Mouse (Mus musculus) ES-CJ7 (cell line): ENCODE data around the gene Drc3.

ENCODE experiments used
- DNase-seq: peaks from one replicate; pipeline ENCODE4 v3.0.0; 2011; ENCODE audit warnings: low read depth, low spot score

Gene Drc3

GRCm38 (mm10) chr11:60391346-60391745 is 38.2 kb downstream of the Drc3 start:
- DNase-seq = no peak

- no peak for DNase-seq
These were observed 43.4 kb downstream of the Drc3 start for GRCm38 (mm10) chr11:60396546-60396945.

GRCm38 (mm10) chr11:60397172-60397571 is 44.0 kb downstream of the Drc3 start:
- no peak for DNase-seq

- DNase-seq = no peak
These were observed 53.5 kb downstream of the Drc3 start for GRCm38 (mm10) chr11:60406606-60407005.

GRCm38 (mm10) chr11:60412173-60412572 is 59.0 kb downstream of the Drc3 start:
- DNase-seq = peak; percentile 64

GRCm38 (mm10) chr11:60412921-60413320 is 59.8 kb downstream of the Drc3 start:
- no peak for DNase-seq

GRCm38 (mm10) chr11:60416590-60416962 is 63.4 kb downstream of the Drc3 start:
- DNase-seq = no peak

- peak; percentile 100 for DNase-seq
These were observed 64.0 kb downstream of the Drc3 start, which contains the start of gene Gid4 for GRCm38 (mm10) chr11:60416963-60417716. Gene Gid4 (plus strand): TSS chr11:60417145.

- no peak for DNase-seq
These were observed 64.8 kb downstream of the Drc3 start, which contains the start of gene Atpaf2 for GRCm38 (mm10) chr11:60417717-60418472. Gene Atpaf2 (minus strand): TSS chr11:60418457.

- peak; percentile 19 for DNase-seq
These were observed 65.3 kb downstream of the Drc3 start for GRCm38 (mm10) chr11:60418473-60418803.

GRCm38 (mm10) chr11:60422046-60422668 is 69.0 kb downstream of the Drc3 start:
- DNase-seq = peak; percentile 43

- DNase-seq = peak; percentile 83
These were observed 69.9 kb downstream of the Drc3 start for GRCm38 (mm10) chr11:60423006-60423405.

- DNase-seq = no peak
These were observed 73.3 kb downstream of the Drc3 start for GRCm38 (mm10) chr11:60426417-60426816.

GRCm38 (mm10) chr11:60427628-60428027 is 74.5 kb downstream of the Drc3 start:
- DNase-seq = no peak

GRCm38 (mm10) chr11:60433501-60433900 is 80.4 kb downstream of the Drc3 start:
- no peak for DNase-seq

- no peak for DNase-seq
These were observed 82.0 kb downstream of the Drc3 start for GRCm38 (mm10) chr11:60435133-60435532.

GRCm38 (mm10) chr11:60436618-60437017 is 83.5 kb downstream of the Drc3 start:
- no peak for DNase-seq

- DNase-seq = peak; percentile 74
These were observed 86.5 kb downstream of the Drc3 start for GRCm38 (mm10) chr11:60439621-60440020.

- DNase-seq = peak; percentile 82
These were observed 87.0 kb downstream of the Drc3 start for GRCm38 (mm10) chr11:60440176-60440575.

GRCm38 (mm10) chr11:60442896-60443295 is 89.8 kb downstream of the Drc3 start:
- no peak for DNase-seq
